7 mouse cellular contexts compared by ENCODE assay signal in the genomic region with DNA sequence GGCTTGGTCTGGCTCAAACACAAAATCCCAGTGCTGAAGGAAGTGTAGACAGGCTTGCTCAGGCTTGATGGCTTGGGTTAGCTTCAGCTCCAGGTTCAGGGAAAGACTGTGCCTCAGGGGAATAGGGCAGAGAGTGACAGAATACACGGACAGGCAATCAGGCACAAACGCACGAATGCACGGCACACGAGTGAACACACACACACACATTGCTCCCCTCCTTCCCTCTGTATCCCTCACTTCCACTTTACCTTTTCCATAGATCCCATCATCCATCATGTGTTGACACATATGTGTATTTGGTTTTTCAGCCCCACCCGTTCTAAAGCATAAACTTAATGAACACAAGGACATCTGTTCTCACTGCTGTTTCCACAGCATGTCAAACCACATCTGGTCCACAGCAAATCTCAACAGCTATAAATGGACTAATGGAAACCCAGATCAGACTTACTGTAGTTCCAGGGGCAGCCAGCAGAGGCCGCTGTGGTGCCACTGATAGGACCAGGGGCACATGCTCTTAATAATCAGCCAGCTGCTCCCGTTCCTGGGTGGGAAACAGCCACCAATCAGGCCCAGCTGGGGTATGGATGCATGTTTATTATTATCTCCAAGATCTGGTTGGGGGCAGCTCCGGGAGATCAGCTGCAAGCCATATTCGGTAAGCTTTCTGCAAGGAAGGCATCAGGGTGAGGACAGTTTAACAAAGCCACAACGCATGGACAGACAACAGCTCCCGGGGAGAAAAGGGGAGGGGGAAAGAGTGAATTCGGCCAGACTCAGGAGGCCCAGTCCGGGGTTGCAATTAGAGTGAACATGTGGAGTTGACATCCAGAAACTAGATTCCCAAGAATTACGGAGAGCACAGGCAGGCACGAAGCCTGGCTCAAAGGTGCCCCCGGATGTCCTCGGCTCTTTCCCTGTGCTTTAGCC. TPM values are rescaled to one million over a fixed set of nuclear protein-coding genes. Genes with fewer than 3 reads are reported as not detected.
DNase-seq lines count a peak whose midpoint lies in the region; ATAC-seq and TF ChIP-seq lines count a peak whose summit lies in the region.

No protein-coding gene starts in this region.

- H3K27me3 ChIP-seq in embryonic facial prominence, embryonic 12.5 days, result 0 out of 2 replicates have a peak, but pooled peaks cover 4% of the 10 kb centered on the region
- no peaks in the 10 kb centered on the region for H3K27me3 ChIP-seq in heart, adult 2 months (ENCODE audit: control insufficient read depth, insufficient read depth, low read length)
- H3K27me3 ChIP-seq in kidney, adult 2 months (replicated peaks; ENCODE audit: control insufficient read depth, insufficient read depth, low read length), result no peaks in the 10 kb centered on the region
- no peaks in the 10 kb centered on the region for H3K27me3 ChIP-seq in limb, embryonic 11.5 days (ENCODE audit: control insufficient read depth, insufficient read depth, low read length)
- H3K27me3 ChIP-seq in midbrain, embryonic 16.5 days (ENCODE audit: control insufficient read depth, insufficient read depth, low read depth, low read length), result no peaks in the 10 kb centered on the region
- H3K27me3 ChIP-seq in spleen, adult 2 months (ENCODE audit: control insufficient read depth, insufficient read depth, low read length), result no peaks in the 10 kb centered on the region

- no peaks in the 10 kb centered on the region for H3K9me3 ChIP-seq in embryonic facial prominence, embryonic 12.5 days
- H3K9me3 ChIP-seq in limb, embryonic 11.5 days (ENCODE audit: control insufficient read depth, low read length), result no peaks in the 10 kb centered on the region
- H3K9me3 ChIP-seq in midbrain, embryonic 16.5 days (replicated peaks; ENCODE audit: control insufficient read depth, low read length, poor library complexity, severe bottlenecking), result no peaks in the 10 kb centered on the region

- peak; percentile 99 for TF ChIP-seq CTCF in heart, adult 2 months (IDR thresholded peaks at IDR 0.05)
- peak; percentile 93 for TF ChIP-seq CTCF in kidney, adult 2 months (conservative IDR thresholded peaks at IDR 0.05; ENCODE audit: insufficient read depth, insufficient read length, low read depth, low read length)
- TF ChIP-seq CTCF in spleen, adult 2 months (IDR thresholded peaks at IDR 0.05; ENCODE audit: extremely low read depth, insufficient read depth, insufficient read length, insufficient replicate concordance), result peak; percentile 92; the same call in 1 of the 2 replicates

- no peak overlapping the region for H3K9ac ChIP-seq in embryonic facial prominence, embryonic 12.5 days
- H3K9ac ChIP-seq in heart, adult 2 months (ENCODE audit: low read depth, low read length), result no peak overlapping the region
- no peak overlapping the region for H3K9ac ChIP-seq in limb, embryonic 11.5 days (ENCODE audit: low read length)
- H3K9ac ChIP-seq in midbrain, embryonic 16.5 days (ENCODE audit: low read depth, low read length), result 0 out of 2 replicates have a peak overlapping the region, but pooled peaks have one; percentile 26

- 18% methylated on average over 18 of the region's 18 CpGs for WGBS in embryonic facial prominence, embryonic 12.5 days
- WGBS in heart, adult 2 months, result 39% methylated on average over 18 of the region's 18 CpGs
- WGBS in kidney, adult 2 months, result 33% methylated on average over 18 of the region's 18 CpGs
- 26% methylated on average over 18 of the region's 18 CpGs for whole genome bisulfite sequencing in limb, embryonic 11.5 days
- WGBS in midbrain, embryonic 16.5 days, result 27% methylated on average over 18 of the region's 18 CpGs
- WGBS in spleen, adult 2 months, result 57% methylated on average over 18 of the region's 18 CpGs

- H3K79me2 ChIP-seq in heart, adult 2 months (replicated peaks; ENCODE audit: control insufficient read depth, insufficient read depth, low read length), result no peaks in the 10 kb centered on the region

- intact Hi-C loops in heart, adult 2 months (cut with DNase I), result loop anchor here (1.0 to 5.0 kb wide), 3 partner anchors 68 to 385 kb away; no protein-coding TSS in a partner anchor

- H3K4me2 ChIP-seq in embryonic facial prominence, embryonic 12.5 days (replicated peaks), result peak overlapping the region; percentile 42
- H3K4me2 ChIP-seq in limb, embryonic 11.5 days (ENCODE audit: low read depth, severe bottlenecking), result peak overlapping the region; percentile 31; the same call in 1 of the 2 replicates
- peak overlapping the region; percentile 37 for H3K4me2 ChIP-seq in midbrain, embryonic 16.5 days (ENCODE audit: low read length)

- peak; percentile 86; the same call in 1 of the 2 replicates for ATAC-seq in embryonic facial prominence, embryonic 12.5 days (ENCODE audit: insufficient number of reproducible peaks, insufficient read depth, low FRiP score, low TSS enrichment)
- peak; percentile 66 for ATAC-seq in limb, embryonic 11.5 days (ENCODE audit: insufficient number of reproducible peaks, low FRiP score, low TSS enrichment, low read depth)
- ATAC-seq in midbrain, embryonic 16.5 days, result peak; percentile 60

- TF ChIP-seq EP300 in heart, adult 2 months (IDR thresholded peaks at IDR 0.05; ENCODE audit: insufficient read depth, low read depth, low read length), result peak; percentile 81

- H3K4me3 ChIP-seq in embryonic facial prominence, embryonic 12.5 days, result peak overlapping the region; percentile 4; the same call in 1 of the 2 replicates
- no peak overlapping the region for H3K4me3 ChIP-seq in heart, adult 2 months
- no peak overlapping the region for H3K4me3 ChIP-seq in kidney, adult 2 months (ENCODE audit: insufficient read depth, low read depth, low read length)
- no peak overlapping the region for H3K4me3 ChIP-seq in limb, embryonic 11.5 days (ENCODE audit: low read depth, low read length)
- H3K4me3 ChIP-seq in midbrain, embryonic 16.5 days (ENCODE audit: low read depth, low read length), result no peak overlapping the region
- no peak overlapping the region for H3K4me3 ChIP-seq in spleen, adult 2 months (ENCODE audit: extremely low read depth, insufficient read depth, insufficient read length)

- TF ChIP-seq POLR2A in heart, adult 2 months (IDR thresholded peaks at IDR 0.05; ENCODE audit: insufficient read depth, low read depth, low read length), result no peak
- TF ChIP-seq POLR2A in kidney, adult 2 months (IDR thresholded peaks at IDR 0.05; ENCODE audit: low read depth, low read length), result no peak
- no peak for TF ChIP-seq POLR2A in spleen, adult 2 months (IDR thresholded peaks at IDR 0.05; ENCODE audit: low read depth, low read length)

- DNase-seq in adrenal gland, postnatal 14 days, result peak; percentile 88
- peak; percentile 61 to 88 for DNase-seq in heart, adult 2 months
- DNase-seq in kidney, adult 2 months, result peak; percentile 66
- peak; percentile 99 for DNase-seq in limb, embryonic 11.5 days (ENCODE audit: low spot score)
- peak; percentile 22 to 68 for DNase-seq in spleen, adult 2 months (ENCODE audit: low read depth in 1 of 2, low spot score in 2 of 2)

- H3K4me1 ChIP-seq in embryonic facial prominence, embryonic 12.5 days, result peaks cover 7% of the 10 kb centered on the region
- H3K4me1 ChIP-seq in heart, adult 2 months (ENCODE audit: control insufficient read depth, insufficient read depth, low read length), result no peaks in the 10 kb centered on the region
- no peaks in the 10 kb centered on the region for H3K4me1 ChIP-seq in kidney, adult 2 months (ENCODE audit: control insufficient read depth, insufficient read depth, low read length)
- H3K4me1 ChIP-seq in limb, embryonic 11.5 days (ENCODE audit: control insufficient read depth, insufficient read depth, low read length), result peaks cover 10% of the 10 kb centered on the region
- H3K4me1 ChIP-seq in midbrain, embryonic 16.5 days (ENCODE audit: control insufficient read depth, insufficient read depth, low read length), result peaks cover 23% of the 10 kb centered on the region
- no peaks in the 10 kb centered on the region for H3K4me1 ChIP-seq in spleen, adult 2 months (ENCODE audit: control insufficient read depth, insufficient read depth, insufficient read length)

- H3K27ac ChIP-seq in embryonic facial prominence, embryonic 12.5 days, result no peak overlapping the region
- no peak overlapping the region for H3K27ac ChIP-seq in heart, adult 2 months
- H3K27ac ChIP-seq in kidney, adult 2 months (ENCODE audit: insufficient read depth, low read depth, low read length), result no peak overlapping the region
- H3K27ac ChIP-seq in limb, embryonic 11.5 days (replicated peaks; ENCODE audit: low read depth, low read length), result no peak overlapping the region
- peak overlapping the region; percentile 40 for H3K27ac ChIP-seq in midbrain, embryonic 16.5 days (ENCODE audit: low read length)
- H3K27ac ChIP-seq in spleen, adult 2 months (ENCODE audit: insufficient read depth, low read length), result no peak overlapping the region

- H3K36me3 ChIP-seq in embryonic facial prominence, embryonic 12.5 days, result no peaks in the 10 kb centered on the region
- no peaks in the 10 kb centered on the region for H3K36me3 ChIP-seq in heart, adult 2 months (ENCODE audit: control insufficient read depth, insufficient read depth, low read length)
- H3K36me3 ChIP-seq in kidney, adult 2 months (ENCODE audit: control insufficient read depth, insufficient read depth, low read length), result no peaks in the 10 kb centered on the region
- H3K36me3 ChIP-seq in limb, embryonic 11.5 days (ENCODE audit: control insufficient read depth, insufficient read depth, low read length), result no peaks in the 10 kb centered on the region
- H3K36me3 ChIP-seq in midbrain, embryonic 16.5 days (ENCODE audit: control insufficient read depth, insufficient read depth, low read length), result no peaks in the 10 kb centered on the region
- no peaks in the 10 kb centered on the region for H3K36me3 ChIP-seq in spleen, adult 2 months (ENCODE audit: control insufficient read depth, insufficient read depth, low read length)

RNA-seq across cellular contexts. Expression of gene Mfap3, which starts 30.4 kb away (rescaled TPM):
- total RNA-seq in adrenal gland, postnatal 14 days (2021), result 29.5 and 36.4 TPM in 2 replicates
- polyA plus RNA-seq in embryonic facial prominence, embryonic 12.5 days (2016; fragmentation: Nextera tagmentation; extraction: Ambion mirVana), result 52.7 and 56.7 TPM in 2 replicates
- 10 to 100 TPM; 11.1 to 12.5 TPM for total RNA-seq in heart, adult 2 months (2021)
- polyA plus RNA-seq in heart, adult 2 months (2012; rRNA removed), result 7.3 and 8.6 TPM in 2 replicates
- polyA plus RNA-seq in kidney, adult 2 months (2012; rRNA removed), result 10.6 and 11.2 TPM in 2 replicates
- polyA plus RNA-seq in limb, embryonic 11.5 days (2014; fragmentation: Nextera tagmentation; extraction: Ambion mirVana), result 52.6 and 53.4 TPM in 2 replicates
- polyA plus RNA-seq in midbrain, embryonic 16.5 days (2015; fragmentation: Nextera tagmentation; extraction: Ambion mirVana), result 63.8 and 64.3 TPM in 2 replicates
- 9.9 and 10.4 TPM in 2 replicates for polyA plus RNA-seq in spleen, adult 2 months (2012; rRNA removed)

RNA-seq across cellular contexts. Expression of gene Fam114a2, which starts 30.5 kb away (rescaled TPM):
- 52.8 and 57.8 TPM in 2 replicates for total RNA-seq in adrenal gland, postnatal 14 days (2021)
- polyA plus RNA-seq in embryonic facial prominence, embryonic 12.5 days (2016; fragmentation: Nextera tagmentation; extraction: Ambion mirVana), result 70.1 and 74.4 TPM in 2 replicates
- 10 to 100 TPM; 37.7 to 42.4 TPM for total RNA-seq in heart, adult 2 months (2021)
- polyA plus RNA-seq in heart, adult 2 months (2012; rRNA removed), result 26.1 and 32.2 TPM in 2 replicates
- 28.9 and 31.5 TPM in 2 replicates for polyA plus RNA-seq in kidney, adult 2 months (2012; rRNA removed)
- 48.9 and 50.1 TPM in 2 replicates for polyA plus RNA-seq in limb, embryonic 11.5 days (2014; fragmentation: Nextera tagmentation; extraction: Ambion mirVana)
- polyA plus RNA-seq in midbrain, embryonic 16.5 days (2015; fragmentation: Nextera tagmentation; extraction: Ambion mirVana), result 77.4 and 88.9 TPM in 2 replicates
- 16.3 and 16.6 TPM in 2 replicates for polyA plus RNA-seq in spleen, adult 2 months (2012; rRNA removed)

Comparison
In these comparisons a context has a peak if more than half of its experiments do, and no peak if none do; other contexts are left out.
1. DNase-seq: peak in every context shown above with its lines; median percentile 99 in limb, embryonic 11.5 days; 88 in adrenal gland, postnatal 14 days; 74 in heart, adult 2 months; 66 in kidney, adult 2 months; 45 in spleen, adult 2 months.